7 mouse cellular contexts compared by ENCODE assay signal in the genomic region with DNA sequence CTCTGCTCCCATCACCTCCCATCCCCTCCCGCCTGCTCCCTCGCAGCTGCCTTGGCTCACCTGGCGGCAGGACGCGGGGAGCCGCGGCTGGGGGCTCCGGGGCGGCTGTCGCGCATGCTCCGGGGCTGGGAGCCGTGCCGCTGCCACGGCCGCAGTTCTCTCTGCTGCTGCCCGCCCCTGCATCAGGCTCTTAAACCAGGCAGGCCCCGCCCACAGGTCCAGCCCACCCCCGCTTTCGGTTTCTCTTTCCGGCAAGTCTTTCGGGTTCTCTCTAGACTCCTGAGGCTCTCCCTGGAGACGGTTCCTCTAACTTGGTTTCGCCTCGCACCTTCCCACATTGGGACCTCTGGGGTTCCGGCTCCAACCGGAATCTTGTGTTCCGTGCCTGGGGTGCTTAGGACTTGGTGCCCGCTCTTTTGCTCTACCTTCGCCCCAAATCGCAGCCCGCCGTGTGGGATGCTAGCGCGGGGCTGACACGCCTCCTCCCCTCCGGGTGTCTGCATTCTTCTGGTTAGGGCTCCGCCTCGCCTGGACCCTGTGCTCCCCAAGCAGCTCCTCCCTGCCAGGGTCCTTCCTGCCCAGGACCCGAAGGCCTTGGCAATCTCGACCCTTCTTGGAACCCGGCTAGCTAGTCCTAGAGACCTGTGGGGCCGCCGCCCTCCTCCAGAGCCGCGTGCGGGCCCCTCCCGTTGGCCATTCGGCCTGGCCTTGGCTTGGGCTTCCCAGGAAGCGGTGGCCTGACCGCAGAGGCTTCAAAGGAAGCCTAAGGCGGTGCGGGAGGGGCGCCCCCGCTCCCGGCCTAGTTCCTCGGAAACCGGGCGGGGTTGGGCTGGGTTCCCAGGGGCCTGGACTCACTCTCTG. TPM values are rescaled to one million over a fixed set of nuclear protein-coding genes. Genes with fewer than 3 reads are reported as not detected.
DNase-seq lines count a peak whose midpoint lies in the region; ATAC-seq lines count a peak whose summit lies in the region.

Gene Socs1, minus strand, starts transcription at position 166 of the 861 bp plus-strand sequence.

- H3K4me2 ChIP-seq in intestine, embryonic 16.5 days (ENCODE audit: low read depth, low read length), result peak within 1 kb of the TSS; percentile 97
- peak within 1 kb of the TSS; percentile 98 for H3K4me2 ChIP-seq in midbrain, embryonic 13.5 days (replicated peaks)

- H3K4me1 ChIP-seq in intestine, embryonic 16.5 days (ENCODE audit: control insufficient read depth, insufficient read depth, low read length), result peaks cover 19% of the 10 kb centered on the region
- H3K4me1 ChIP-seq in limb, embryonic 10.5 days, result peaks cover 71% of the 10 kb centered on the region
- peaks cover 29% of the 10 kb centered on the region for H3K4me1 ChIP-seq in midbrain, embryonic 13.5 days (replicated peaks)

- H3K27me3 ChIP-seq in intestine, embryonic 16.5 days (replicated peaks; ENCODE audit: control insufficient read depth, insufficient read depth, low read length), result no peaks in the 10 kb centered on the region
- H3K27me3 ChIP-seq in limb, embryonic 10.5 days (ENCODE audit: low read depth, poor library complexity, severe bottlenecking), result peaks cover 13% of the 10 kb centered on the region
- H3K27me3 ChIP-seq in midbrain, embryonic 13.5 days, result peaks cover 26% of the 10 kb centered on the region

- peak; percentile 89 for ATAC-seq in intestine, embryonic 16.5 days
- ATAC-seq in midbrain, embryonic 13.5 days, result peak; percentile 86

- peak within 1 kb of the TSS; percentile 99 for H3K27ac ChIP-seq in intestine, embryonic 16.5 days (ENCODE audit: low read length)
- peak within 1 kb of the TSS; percentile 94 for H3K27ac ChIP-seq in limb, embryonic 10.5 days
- H3K27ac ChIP-seq in midbrain, embryonic 13.5 days, result peak within 1 kb of the TSS; percentile 81

- H3K9me3 ChIP-seq in intestine, embryonic 16.5 days (ENCODE audit: control insufficient read depth, low read length), result no peaks in the 10 kb centered on the region
- H3K9me3 ChIP-seq in limb, embryonic 10.5 days (replicated peaks), result no peaks in the 10 kb centered on the region
- H3K9me3 ChIP-seq in midbrain, embryonic 13.5 days, result no peaks in the 10 kb centered on the region

- WGBS in intestine, embryonic 16.5 days, result under 1% methylated on average over 59 of the region's 59 CpGs
- WGBS in limb, embryonic 10.5 days, result under 1% methylated on average over 59 of the region's 59 CpGs
- WGBS in midbrain, embryonic 13.5 days, result under 1% methylated on average over 59 of the region's 59 CpGs

- DNase-seq in adrenal gland, postnatal 10 days, result peak; percentile 95
- peak; percentile 93 for DNase-seq in embryo, embryonic 9.5 days (ENCODE audit: extremely low spot score)
- peak; percentile 87 to 91 for DNase-seq in gastrocnemius, postnatal 4 days (ENCODE audit: low spot score in 2 of 2)
- peak; percentile 92 for DNase-seq in limb, embryonic 10.5 days (ENCODE audit: low spot score)
- peak; percentile 78 for DNase-seq in spleen, adult 12 weeks (ENCODE audit: low spot score)

- 0 out of 2 replicates have a peak, but pooled peaks cover 2% of the 10 kb centered on the region for H3K36me3 ChIP-seq in intestine, embryonic 16.5 days (ENCODE audit: control insufficient read depth, insufficient read depth, low read length)
- H3K36me3 ChIP-seq in limb, embryonic 10.5 days, result no peaks in the 10 kb centered on the region
- H3K36me3 ChIP-seq in midbrain, embryonic 13.5 days, result no peaks in the 10 kb centered on the region

- H3K9ac ChIP-seq in intestine, embryonic 16.5 days (ENCODE audit: low read depth, low read length), result peak within 1 kb of the TSS; percentile 86
- peak within 1 kb of the TSS; percentile 71 for H3K9ac ChIP-seq in midbrain, embryonic 13.5 days (replicated peaks)

- H3K4me3 ChIP-seq in intestine, embryonic 16.5 days (ENCODE audit: low read length), result peak within 1 kb of the TSS; percentile 79
- peak within 1 kb of the TSS; percentile 75 for H3K4me3 ChIP-seq in limb, embryonic 10.5 days
- peak within 1 kb of the TSS; percentile 56 for H3K4me3 ChIP-seq in midbrain, embryonic 13.5 days (replicated peaks)

RNA-seq across cellular contexts. Expression of gene Socs1, which starts in this region (rescaled TPM):
- total RNA-seq in adrenal gland, postnatal 10 days (2021), result 1 to 10 TPM; 2.1 to 2.6 TPM
- 1 to 10 TPM; 2.9 to 3.2 TPM for total RNA-seq in gastrocnemius, postnatal 4 days (2021)
- polyA plus RNA-seq in intestine, embryonic 16.5 days (2015; fragmentation: Nextera tagmentation; extraction: Ambion mirVana), result 4.9 and 5.2 TPM in 2 replicates
- 3.5 and 4.6 TPM in 2 replicates for polyA plus RNA-seq in limb, embryonic 10.5 days (2016; fragmentation: Nextera tagmentation; extraction: Ambion mirVana)
- 1.3 and 2.3 TPM in 2 replicates for polyA plus RNA-seq in midbrain, embryonic 13.5 days (2015; fragmentation: Nextera tagmentation; extraction: Ambion mirVana)

Comparison
In these comparisons a context has a peak if more than half of its experiments do, and no peak if none do; other contexts are left out.
1. Peak in every context shown above with its lines: DNase-seq, ATAC-seq, H3K4me3 ChIP-seq and H3K27ac ChIP-seq.